Mouse (Mus musculus): ENCODE results near the gene Dst. TPM values are rescaled to one million over a fixed set of nuclear protein-coding genes. Genes with fewer than 3 reads are reported as not detected.

Gene Dst
- polyA plus RNA-seq, 1 experiment from 2014 or later, result 26.3 TPM

GRCm38 (mm10) chr1:33946601-33947395 is 38.8 kb downstream of the Dst start:
- H3K27me3 ChIP-seq (ENCODE audit: control insufficient read depth, insufficient read depth, low read length), result no peaks in the 10 kb centered on the region
- no peaks in the 10 kb centered on the region for H3K4me1 ChIP-seq (replicated peaks; ENCODE audit: control insufficient read depth, insufficient read depth, low read length)
- H3K9me3 ChIP-seq (ENCODE audit: control insufficient read depth, low read length), result no peaks in the 10 kb centered on the region
- H3K9ac ChIP-seq (ENCODE audit: low read length), result no peak overlapping the region; the same call in 1 of the 2 replicates
- H3K4me2 ChIP-seq (ENCODE audit: low read depth, low read length, severe bottlenecking), result no peak overlapping the region
- H3K36me3 ChIP-seq (ENCODE audit: control insufficient read depth, insufficient read depth, low read length), result no peaks in the 10 kb centered on the region
- DNase-seq (ENCODE audit: low spot score), result peak; percentile 30
- H3K27ac ChIP-seq (ENCODE audit: low read depth, low read length), result no peak overlapping the region
- no peak overlapping the region for H3K4me3 ChIP-seq (ENCODE audit: low read depth, low read length)
- ATAC-seq (replicated peaks; ENCODE audit: low FRiP score), result no peak
- 87% methylated on average over 12 of the region's 12 CpGs for WGBS

- ATAC-seq (replicated peaks; ENCODE audit: low FRiP score), result no peak
- WGBS, result 85% methylated on average over 6 of the region's 6 CpGs
- no peak overlapping the region for H3K9ac ChIP-seq (ENCODE audit: low read length)
These were observed 39.8 kb downstream of the Dst start for GRCm38 (mm10) chr1:33947838-33948237.

DNA sequence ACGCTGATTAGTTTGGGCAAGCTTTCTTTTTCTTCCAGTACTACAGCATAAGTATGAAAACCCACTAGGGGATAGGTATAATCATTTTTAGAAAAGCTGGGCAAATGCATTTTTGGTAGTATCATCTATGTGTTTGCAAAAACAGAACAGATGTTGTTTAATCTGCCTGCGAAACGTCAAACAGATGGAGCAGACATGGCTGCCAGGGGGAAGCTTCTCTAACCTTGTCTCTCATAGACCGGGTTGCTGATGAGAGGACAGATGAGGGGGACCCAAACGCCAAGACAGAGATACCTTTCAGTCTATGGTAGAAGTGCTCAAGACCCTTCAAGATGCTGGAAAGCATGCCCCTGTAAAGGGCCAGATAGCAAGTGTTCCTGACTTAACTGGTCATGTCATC is 40.5 kb downstream of the Dst start:
- H3K36me3 ChIP-seq (ENCODE audit: control insufficient read depth, insufficient read depth, low read length), result no peaks in the 10 kb centered on the region
- H3K4me2 ChIP-seq (ENCODE audit: low read depth, low read length, severe bottlenecking), result no peak overlapping the region
- H3K27me3 ChIP-seq (ENCODE audit: control insufficient read depth, insufficient read depth, low read length), result no peaks in the 10 kb centered on the region
- 88% methylated on average over 5 of the region's 5 CpGs for WGBS
- ATAC-seq (replicated peaks; ENCODE audit: low FRiP score), result no peak
- H3K4me1 ChIP-seq (replicated peaks; ENCODE audit: control insufficient read depth, insufficient read depth, low read length), result no peaks in the 10 kb centered on the region
- no peak overlapping the region for H3K9ac ChIP-seq (ENCODE audit: low read length)
- peak; percentile 23 for DNase-seq (ENCODE audit: low spot score)
- no peaks in the 10 kb centered on the region for H3K9me3 ChIP-seq (ENCODE audit: control insufficient read depth, low read length)
- no peak overlapping the region for H3K27ac ChIP-seq (ENCODE audit: low read depth, low read length)
- no peak overlapping the region for H3K4me3 ChIP-seq (ENCODE audit: low read depth, low read length)

More at GRCm38 (mm10) chr1:33947838-33948237, 39.8 kb downstream of the Dst start:
- H3K27me3 ChIP-seq (ENCODE audit: control insufficient read depth, insufficient read depth, low read length), result no peaks in the 10 kb centered on the region
- no peaks in the 10 kb centered on the region for H3K4me1 ChIP-seq (replicated peaks; ENCODE audit: control insufficient read depth, insufficient read depth, low read length)
- H3K9me3 ChIP-seq (ENCODE audit: control insufficient read depth, low read length), result no peaks in the 10 kb centered on the region
- no peak overlapping the region for H3K27ac ChIP-seq (ENCODE audit: low read depth, low read length)
- no peaks in the 10 kb centered on the region for H3K36me3 ChIP-seq (ENCODE audit: control insufficient read depth, insufficient read depth, low read length)
- DNase-seq (ENCODE audit: low spot score), result peak; percentile 33
- no peak overlapping the region for H3K4me2 ChIP-seq (ENCODE audit: low read depth, low read length, severe bottlenecking)
- H3K4me3 ChIP-seq (ENCODE audit: low read depth, low read length), result no peak overlapping the region

DNA sequence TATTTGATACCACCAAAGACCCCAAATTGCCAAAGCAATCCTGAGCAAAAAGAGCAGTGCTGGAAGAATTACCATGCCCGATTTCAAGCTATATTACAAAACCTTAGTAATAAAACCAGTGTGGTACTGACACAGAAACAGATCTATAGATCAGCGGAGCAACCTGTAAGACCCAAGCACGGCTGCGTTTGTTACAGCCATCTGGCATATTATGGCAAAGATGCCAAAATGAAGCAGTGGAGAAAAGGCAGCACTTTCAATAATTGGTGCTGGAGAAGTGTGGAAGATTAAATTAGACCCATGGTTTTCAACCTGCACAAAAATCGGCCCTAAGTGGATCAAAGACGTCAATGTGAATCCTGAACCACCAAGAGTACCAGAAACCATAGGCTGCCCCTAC is 47.6 kb downstream of the Dst start:
- no peaks in the 10 kb centered on the region for H3K36me3 ChIP-seq (ENCODE audit: control insufficient read depth, insufficient read depth, low read length)
- no peaks in the 10 kb centered on the region for H3K9me3 ChIP-seq (ENCODE audit: control insufficient read depth, low read length)
- ATAC-seq (replicated peaks; ENCODE audit: low FRiP score) (no peak), DNase-seq (ENCODE audit: low spot score) (no peak)
- no peak overlapping the region for H3K9ac ChIP-seq (ENCODE audit: low read length)
- no peaks in the 10 kb centered on the region for H3K4me1 ChIP-seq (replicated peaks; ENCODE audit: control insufficient read depth, insufficient read depth, low read length)
- H3K27ac ChIP-seq (ENCODE audit: low read depth, low read length), result no peak overlapping the region
- no peak overlapping the region for H3K4me2 ChIP-seq (ENCODE audit: low read depth, low read length, severe bottlenecking)
- no peak overlapping the region for H3K4me3 ChIP-seq (ENCODE audit: low read depth, low read length)
- no peaks in the 10 kb centered on the region for H3K27me3 ChIP-seq (ENCODE audit: control insufficient read depth, insufficient read depth, low read length)
- WGBS, result 91% methylated on average over 6 of the region's 6 CpGs

DNA sequence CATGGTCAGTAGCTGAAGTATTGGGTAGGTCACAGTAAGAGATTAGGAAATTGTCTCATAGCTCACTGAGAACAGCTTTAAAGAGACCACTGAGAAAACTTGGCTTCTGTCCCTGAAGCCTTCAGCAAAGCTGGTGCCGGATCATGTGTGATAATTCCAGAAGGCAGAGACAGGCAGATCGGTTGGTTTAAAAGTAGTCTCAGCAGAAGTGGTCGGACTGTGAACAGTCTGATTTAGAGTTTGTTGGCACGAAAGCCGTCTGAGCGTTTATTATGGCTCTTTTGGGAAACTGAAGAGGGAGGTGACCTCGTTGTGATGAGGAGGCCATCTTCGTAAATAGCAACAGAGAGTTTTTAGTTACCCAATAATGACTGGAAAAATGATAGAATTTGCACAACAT is 52.4 kb downstream of the Dst start:
- Histone ChIP-seq H3K27ac (ENCODE audit: low read depth, low read length) (no peak overlapping the region), H3K27me3 (ENCODE audit: control insufficient read depth, insufficient read depth, low read length) (no peaks in the 10 kb centered on the region), H3K4me2 (ENCODE audit: low read depth, low read length, severe bottlenecking) (no peak overlapping the region), H3K9me3 (ENCODE audit: control insufficient read depth, low read length) (no peaks in the 10 kb centered on the region), H3K4me3 (ENCODE audit: low read depth, low read length) (no peak overlapping the region), H3K36me3 (ENCODE audit: control insufficient read depth, insufficient read depth, low read length) (no peaks in the 10 kb centered on the region), H3K4me1 (replicated peaks; ENCODE audit: control insufficient read depth, insufficient read depth, low read length) (no peaks in the 10 kb centered on the region), H3K9ac (ENCODE audit: low read length) (no peak overlapping the region)
- ATAC-seq (replicated peaks; ENCODE audit: low FRiP score), result no peak
- no peak for DNase-seq (ENCODE audit: low spot score)
- 91% methylated on average over 8 of the region's 8 CpGs for WGBS

GRCm38 (mm10) chr1:33964643-33965042 is 56.6 kb downstream of the Dst start:
- no peak for DNase-seq (ENCODE audit: low spot score)
- no peak for ATAC-seq (replicated peaks; ENCODE audit: low FRiP score)
- 61% methylated on average over 5 of the region's 5 CpGs for whole genome bisulfite sequencing

DNA sequence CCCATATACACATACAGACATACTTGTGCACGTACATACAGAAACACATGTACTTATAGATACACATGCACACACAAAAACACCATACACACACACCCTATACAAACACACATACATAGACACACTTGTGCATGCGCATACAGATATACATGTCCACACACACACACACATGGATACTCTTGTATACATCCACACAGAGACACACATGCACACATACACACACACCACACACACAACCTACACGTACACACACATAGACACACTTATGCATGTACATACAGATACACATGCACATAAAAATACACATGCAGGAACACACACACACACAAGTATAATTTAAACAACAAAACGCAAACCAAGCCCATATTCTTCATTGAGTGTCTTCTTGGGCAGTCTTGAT is 57.8 kb downstream of the Dst start:
- H3K27me3 ChIP-seq (ENCODE audit: control insufficient read depth, insufficient read depth, low read length), result no peaks in the 10 kb centered on the region
- no peaks in the 10 kb centered on the region for H3K36me3 ChIP-seq (ENCODE audit: control insufficient read depth, insufficient read depth, low read length)
- ATAC-seq (replicated peaks; ENCODE audit: low FRiP score) (no peak), DNase-seq (ENCODE audit: low spot score) (no peak)
- WGBS, result 85% methylated on average over 4 of the region's 4 CpGs
- no peak overlapping the region for H3K4me2 ChIP-seq (ENCODE audit: low read depth, low read length, severe bottlenecking)
- H3K9ac ChIP-seq (ENCODE audit: low read length), result no peak overlapping the region
- no peak overlapping the region for H3K27ac ChIP-seq (ENCODE audit: low read depth, low read length)
- no peaks in the 10 kb centered on the region for H3K9me3 ChIP-seq (ENCODE audit: control insufficient read depth, low read length)
- H3K4me3 ChIP-seq (ENCODE audit: low read depth, low read length), result no peak overlapping the region
- H3K4me1 ChIP-seq (replicated peaks; ENCODE audit: control insufficient read depth, insufficient read depth, low read length), result no peaks in the 10 kb centered on the region

More at GRCm38 (mm10) chr1:33964643-33965042, 56.6 kb downstream of the Dst start:
- Histone ChIP-seq H3K4me1 (replicated peaks; ENCODE audit: control insufficient read depth, insufficient read depth, low read length) (no peaks in the 10 kb centered on the region), H3K27ac (ENCODE audit: low read depth, low read length) (no peak overlapping the region), H3K9ac (ENCODE audit: low read length) (no peak overlapping the region), H3K27me3 (ENCODE audit: control insufficient read depth, insufficient read depth, low read length) (no peaks in the 10 kb centered on the region), H3K4me2 (ENCODE audit: low read depth, low read length, severe bottlenecking) (no peak overlapping the region), H3K9me3 (ENCODE audit: control insufficient read depth, low read length) (no peaks in the 10 kb centered on the region), H3K4me3 (ENCODE audit: low read depth, low read length) (no peak overlapping the region), H3K36me3 (ENCODE audit: control insufficient read depth, insufficient read depth, low read length) (no peaks in the 10 kb centered on the region)

- H3K36me3 ChIP-seq (ENCODE audit: control insufficient read depth, insufficient read depth, low read length), result no peaks in the 10 kb centered on the region
- H3K4me3 ChIP-seq (ENCODE audit: low read depth, low read length), result no peak overlapping the region
- 32% methylated on average over 6 of the region's 6 CpGs for WGBS
- H3K9ac ChIP-seq (ENCODE audit: low read length), result no peak overlapping the region
- H3K4me1 ChIP-seq (replicated peaks; ENCODE audit: control insufficient read depth, insufficient read depth, low read length), result no peaks in the 10 kb centered on the region
- no peak overlapping the region for H3K4me2 ChIP-seq (ENCODE audit: low read depth, low read length, severe bottlenecking)
- H3K27me3 ChIP-seq (ENCODE audit: control insufficient read depth, insufficient read depth, low read length), result no peaks in the 10 kb centered on the region
- H3K27ac ChIP-seq (ENCODE audit: low read depth, low read length), result no peak overlapping the region
- ATAC-seq (replicated peaks; ENCODE audit: low FRiP score), result no peak
- H3K9me3 ChIP-seq (ENCODE audit: control insufficient read depth, low read length), result no peaks in the 10 kb centered on the region
- DNase-seq (ENCODE audit: low spot score), result no peak
These were observed 58.3 kb downstream of the Dst start for GRCm38 (mm10) chr1:33966328-33966727.

- no peaks in the 10 kb centered on the region for H3K9me3 ChIP-seq (ENCODE audit: control insufficient read depth, low read length)
- DNase-seq (ENCODE audit: low spot score) (no peak), ATAC-seq (replicated peaks; ENCODE audit: low FRiP score) (no peak)
- no peaks in the 10 kb centered on the region for H3K27me3 ChIP-seq (ENCODE audit: control insufficient read depth, insufficient read depth, low read length)
- no peak overlapping the region for H3K27ac ChIP-seq (ENCODE audit: low read depth, low read length)
- H3K4me1 ChIP-seq (replicated peaks; ENCODE audit: control insufficient read depth, insufficient read depth, low read length), result no peaks in the 10 kb centered on the region
- H3K36me3 ChIP-seq (ENCODE audit: control insufficient read depth, insufficient read depth, low read length), result no peaks in the 10 kb centered on the region
- H3K4me2 ChIP-seq (ENCODE audit: low read depth, low read length, severe bottlenecking), result no peak overlapping the region
- 66% methylated on average over 4 of the region's 4 CpGs for WGBS
- H3K9ac ChIP-seq (ENCODE audit: low read length), result no peak overlapping the region
- no peak overlapping the region for H3K4me3 ChIP-seq (ENCODE audit: low read depth, low read length)
These were observed 59.2 kb downstream of the Dst start for GRCm38 (mm10) chr1:33967206-33967605.

All from forebrain, embryonic 11.5 days (tissue).